Mouse (Mus musculus): ENCODE data around the gene Cbr2.

Cbr2 gene

GRCm38 (mm10) chr11:120710672-120711071 is 21.2 kb downstream of the Cbr2 start:
- no peak for DNase-seq

GRCm38 (mm10) chr11:120709551-120709950 is 22.4 kb downstream of the Cbr2 start:
- no peak for DNase-seq

GRCm38 (mm10) chr11:120707969-120708368 is 23.9 kb downstream of the Cbr2 start:
- no peak for DNase-seq

- DNase-seq = no peak
Measured at GRCm38 (mm10) chr11:120707225-120707624, 24.7 kb downstream of the Cbr2 start.

GRCm38 (mm10) chr11:120706120-120706519 is 25.8 kb downstream of the Cbr2 start:
- no peak for DNase-seq

GRCm38 (mm10) chr11:120704486-120705325 is 27.2 kb downstream of the Cbr2 start:
- no peak for DNase-seq

- no peak for DNase-seq
Measured at GRCm38 (mm10) chr11:120703696-120704454, 28.0 kb downstream of the Cbr2 start.

GRCm38 (mm10) chr11:120697741-120698140 is 34.2 kb downstream of the Cbr2 start:
- no peak for DNase-seq

GRCm38 (mm10) chr11:120696568-120696967 is 35.3 kb downstream of the Cbr2 start:
- DNase-seq = no peak

GRCm38 (mm10) chr11:120695641-120696040 is 36.3 kb downstream of the Cbr2 start:
- no peak for DNase-seq

GRCm38 (mm10) chr11:120695184-120695583 is 36.7 kb downstream of the Cbr2 start:
- no peak for DNase-seq

- DNase-seq = no peak
Measured at GRCm38 (mm10) chr11:120693461-120693860, 38.5 kb downstream of the Cbr2 start.

- DNase-seq = no peak
Measured at GRCm38 (mm10) chr11:120692471-120693011, 39.4 kb downstream of the Cbr2 start.

GRCm38 (mm10) chr11:120689365-120689764 is 42.5 kb downstream of the Cbr2 start:
- no peak for DNase-seq

- no peak for DNase-seq
Measured at GRCm38 (mm10) chr11:120686650-120687272, 45.2 kb downstream of the Cbr2 start.

- DNase-seq = no peak
Measured at GRCm38 (mm10) chr11:120684660-120685059, 47.3 kb downstream of the Cbr2 start.

- DNase-seq = no peak
Measured at GRCm38 (mm10) chr11:120684086-120684485, 47.8 kb downstream of the Cbr2 start.

GRCm38 (mm10) chr11:120683536-120683935 is 48.4 kb downstream of the Cbr2 start:
- no peak for DNase-seq

- DNase-seq = no peak
Measured at GRCm38 (mm10) chr11:120682683-120683082, 49.2 kb downstream of the Cbr2 start.

GRCm38 (mm10) chr11:120679909-120680308 is 52.0 kb downstream of the Cbr2 start:
- no peak for DNase-seq
